Mouse (Mus musculus) ES-Bruce4 (cell line): Measurements from ENCODE around the gene Furin. TPM values are rescaled to one million over a fixed set of nuclear protein-coding genes. Genes with fewer than 3 reads are reported as not detected.
A peak's percentile ranks its signal among the peaks of the same experiment; 100 is the strongest.

Source experiments
- H3K27ac ChIP-seq: 2 replicates; pipeline ENCODE4 v1.5.1; 2012; ENCODE audit warnings: low read length, inconsistent platforms; ENCODE audit not compliant: insufficient read depth
- H3K27me3 ChIP-seq: 2 replicates; pipeline ENCODE4 v1.6.1; 2012; ENCODE audit warnings: mild to moderate bottlenecking, low read length, inconsistent platforms; ENCODE audit not compliant: control insufficient read depth, poor library complexity, insufficient read depth, severe bottlenecking
- H3K36me3 ChIP-seq: 2 replicates; pipeline ENCODE4 v1.6.1; 2012; ENCODE audit warnings: inconsistent platforms, mild to moderate bottlenecking, low read length, moderate library complexity; ENCODE audit not compliant: control insufficient read depth, poor library complexity, insufficient read depth, severe bottlenecking
- H3K4me1 ChIP-seq: one replicate; pipeline ENCODE4 v1.8.1; 2011; ENCODE audit warnings: low read length; ENCODE audit not compliant: control insufficient read depth, insufficient read depth
- H3K4me3 ChIP-seq: 2 replicates; pipeline ENCODE4 v1.5.1; 2011; ENCODE audit warnings: low read depth, mild to moderate bottlenecking, low read length
- H3K9ac ChIP-seq: 2 replicates; pipeline ENCODE4 v1.6.1; 2012; ENCODE audit warnings: low read depth, mild to moderate bottlenecking, inconsistent platforms; ENCODE audit not compliant: poor library complexity, severe bottlenecking
- H3K9me3 ChIP-seq: replicated peaks from 2 replicates; pipeline ENCODE4 v1.6.1; 2012; ENCODE audit warnings: mild to moderate bottlenecking, low read length, inconsistent platforms; ENCODE audit not compliant: control insufficient read depth, poor library complexity, insufficient read depth, severe bottlenecking
- CTCF ChIP-seq: IDR thresholded peaks from one replicate; pipeline ENCODE4 v1.8.1; 2011; ENCODE audit warnings: low read depth, low read length
- EP300 ChIP-seq: IDR thresholded peaks from 2 replicates; pipeline ENCODE4 v1.6.1; 2011; ENCODE audit warnings: low read depth, low read length; ENCODE audit not compliant: insufficient read depth
- POLR2A ChIP-seq: IDR thresholded peaks from one replicate; pipeline ENCODE4 v1.8.1; 2011; ENCODE audit warnings: low read length; ENCODE audit not compliant: insufficient read depth
- polyA plus RNA-seq: library from polyadenylated mRNA; stranded (reverse); fragments of >200 nt; gene quantifications from 2 replicates; pipeline ENCODE4 v1.2.4, GENCODE M21; 2011; ENCODE audit warnings: low read depth; ENCODE audit not compliant: missing spikeins, insufficient read depth, insufficient read length

The Furin gene
- polyA plus RNA-seq, 1 experiment, result 32.5 TPM

- Histone ChIP-seq H3K27ac (no peak overlapping the region), H3K9ac (peak overlapping the region; percentile 98), H3K9me3 (no peaks in the 10 kb centered on the region), H3K4me3 (peak overlapping the region; percentile 65), H3K36me3 (no peaks in the 10 kb centered on the region), H3K4me1 (peaks cover 1% of the 10 kb centered on the region), H3K27me3 (no peaks in the 10 kb centered on the region)
- TF ChIP-seq POLR2A (no peak), CTCF (no peak), EP300 (no peak)
Observed at GRCm38 (mm10) chr7:80401860-80402641, 3.2 kb downstream of the Furin start.

GRCm38 (mm10) chr7:80401041-80401859, 4.0 kb downstream of the Furin start:
- no peaks in the 10 kb centered on the region for H3K9me3 ChIP-seq
- peak overlapping the region; percentile 98 for H3K9ac ChIP-seq
- TF ChIP-seq EP300, result no peak
- TF ChIP-seq POLR2A, result no peak
- no peak for TF ChIP-seq CTCF
- H3K36me3 ChIP-seq, result no peaks in the 10 kb centered on the region
- peak overlapping the region; percentile 65 for H3K4me3 ChIP-seq
- H3K27ac ChIP-seq, result no peak overlapping the region
- H3K27me3 ChIP-seq, result no peaks in the 10 kb centered on the region
- H3K4me1 ChIP-seq, result peaks cover 1% of the 10 kb centered on the region

DNA sequence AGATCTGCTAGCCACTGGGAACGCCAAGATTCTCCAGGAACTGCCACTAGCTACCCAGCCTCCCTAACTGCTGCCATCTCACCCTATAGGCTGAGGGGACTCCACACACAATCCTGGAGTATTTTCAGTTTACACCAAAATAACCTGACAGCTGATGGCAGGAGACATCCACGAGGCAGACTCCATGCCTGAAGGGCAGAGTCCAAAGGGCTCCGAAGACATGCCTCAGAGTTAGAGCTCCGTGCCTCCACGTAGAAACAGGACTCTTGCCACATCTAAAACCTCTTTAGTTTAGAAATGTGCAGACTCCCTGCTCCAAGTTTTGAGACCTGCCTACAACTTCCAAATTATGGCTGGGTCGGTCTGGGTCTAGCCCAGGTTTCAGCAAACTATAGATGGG, 4.7 kb downstream of the Furin start:
- no peaks in the 10 kb centered on the region for H3K27me3 ChIP-seq
- H3K9ac ChIP-seq, result no peak overlapping the region
- no peaks in the 10 kb centered on the region for H3K36me3 ChIP-seq
- no peak overlapping the region for H3K27ac ChIP-seq
- no peak overlapping the region for H3K4me3 ChIP-seq
- no peaks in the 10 kb centered on the region for H3K9me3 ChIP-seq
- H3K4me1 ChIP-seq, result peaks cover 1% of the 10 kb centered on the region
- TF ChIP-seq CTCF, result no peak
- no peak for TF ChIP-seq EP300
- no peak for TF ChIP-seq POLR2A

DNA sequence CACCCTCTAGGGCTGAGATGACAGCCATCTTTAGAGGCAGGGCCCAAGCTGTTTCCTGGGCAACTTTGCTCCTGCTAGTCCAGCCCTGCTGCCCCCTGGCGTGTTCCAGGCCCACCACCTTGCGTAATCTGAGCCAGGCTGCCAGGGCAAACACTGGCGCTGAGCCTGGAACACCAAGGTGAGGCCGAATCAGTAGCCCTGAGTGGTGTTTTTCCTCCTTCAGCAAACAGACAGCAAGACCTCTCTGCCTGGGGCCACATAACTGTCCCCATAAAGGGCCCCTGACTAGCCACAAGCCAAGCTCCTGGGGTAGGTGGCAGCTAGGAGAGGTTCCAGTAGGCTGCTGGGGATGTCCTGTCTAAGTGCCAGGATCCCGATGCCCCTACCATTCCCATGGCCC, 5.1 kb downstream of the Furin start:
- Histone ChIP-seq H3K9ac (no peak overlapping the region), H3K27me3 (no peaks in the 10 kb centered on the region), H3K9me3 (no peaks in the 10 kb centered on the region), H3K27ac (no peak overlapping the region), H3K4me3 (no peak overlapping the region), H3K36me3 (no peaks in the 10 kb centered on the region), H3K4me1 (peaks cover 1% of the 10 kb centered on the region)
- no peak for TF ChIP-seq CTCF
- no peak for TF ChIP-seq POLR2A

GRCm38 (mm10) chr7:80398654-80399444, 6.4 kb downstream of the Furin start:
- H3K9ac ChIP-seq, result no peak overlapping the region
- no peaks in the 10 kb centered on the region for H3K9me3 ChIP-seq
- no peaks in the 10 kb centered on the region for H3K36me3 ChIP-seq
- H3K27me3 ChIP-seq, result no peaks in the 10 kb centered on the region
- H3K4me3 ChIP-seq, result no peak overlapping the region
- no peak for TF ChIP-seq POLR2A
- TF ChIP-seq CTCF, result no peak
- no peak for TF ChIP-seq EP300
- H3K27ac ChIP-seq, result no peak overlapping the region
- H3K4me1 ChIP-seq, result no peaks in the 10 kb centered on the region
